Mouse (Mus musculus) ZHBTc4 (cell line): ENCODE measurements around the gene Slc10a6.

Experiments
- DNase-seq: peaks from one replicate; pipeline ENCODE4 v3.0.0-alpha.2; 2011; ENCODE audit warnings: low read depth, low spot score

Gene Slc10a6

DNA sequence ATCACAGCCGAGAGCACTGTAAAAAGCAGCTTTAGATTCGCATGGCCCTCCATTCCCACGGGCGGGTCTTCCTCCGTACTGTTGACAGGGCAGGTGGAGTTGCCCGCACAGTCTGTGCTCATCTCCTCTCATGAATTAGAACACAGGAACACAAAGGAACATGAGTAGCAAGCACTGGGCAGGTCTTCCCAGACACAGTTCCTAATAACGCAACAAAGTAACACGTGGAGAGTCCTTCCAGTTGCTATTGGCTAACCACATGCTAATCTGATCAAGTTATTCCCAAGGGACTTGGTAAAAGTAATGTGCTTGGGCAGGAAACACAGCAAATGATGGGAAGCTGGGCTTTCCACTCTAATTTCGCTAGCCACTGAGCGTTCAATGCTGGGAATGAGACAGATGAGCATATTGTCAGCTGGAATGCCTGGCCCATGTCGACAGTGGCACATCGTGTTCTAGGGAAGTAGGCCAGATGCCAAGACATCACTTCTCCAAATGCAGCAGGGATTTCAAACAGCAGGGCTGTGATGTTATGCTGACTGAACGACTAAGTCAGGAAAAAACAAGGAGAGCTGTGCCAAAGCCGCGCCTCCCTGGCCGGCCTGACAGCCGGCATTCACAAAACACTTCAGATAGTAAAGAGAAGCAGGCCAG is at the start of gene Slc10a6:
Slc10a6 (minus strand) TSS at position 293 of the 654 bp plus-strand sequence.
- no peak for DNase-seq

DNA sequence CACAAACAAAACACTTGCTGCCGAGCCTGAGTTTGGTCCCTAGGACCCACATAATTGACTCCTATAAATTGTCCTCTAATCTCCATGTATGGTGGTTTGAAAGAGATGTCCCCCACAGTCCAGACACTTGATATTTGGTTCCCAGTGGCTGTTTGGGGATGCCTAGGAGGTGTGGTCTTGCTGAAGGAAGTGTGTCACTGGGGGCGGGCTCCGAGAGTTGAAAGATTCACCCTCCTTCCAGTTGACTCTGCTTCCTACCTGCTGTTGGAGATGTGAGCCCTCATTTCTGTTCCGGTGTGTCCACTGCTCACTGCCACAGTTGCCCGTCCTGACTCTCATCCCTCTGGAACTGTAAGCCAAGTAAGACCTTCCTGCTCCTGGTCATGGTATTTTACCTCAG is 49.8 kb upstream of the Slc10a6 start:
- peak; percentile 52 for DNase-seq

DNA sequence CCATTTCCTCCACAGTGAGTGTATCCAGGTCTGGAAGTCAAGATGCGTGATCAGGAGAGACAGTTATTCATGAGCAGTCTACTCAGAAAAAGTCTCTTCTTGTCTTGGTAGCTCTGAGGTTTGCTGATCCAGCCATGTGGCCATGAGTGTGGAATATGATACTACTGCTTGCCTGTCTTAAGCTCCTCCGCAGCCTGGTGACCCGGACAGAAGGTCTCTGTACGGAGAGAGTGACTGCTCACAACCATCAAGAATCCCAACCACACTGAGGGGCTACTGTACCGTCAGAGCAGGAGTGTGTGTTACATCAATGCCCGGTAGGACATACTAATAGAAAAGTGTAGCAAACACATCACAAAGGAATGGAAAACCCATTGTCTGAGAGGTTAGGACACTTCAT is 48.7 kb upstream of the Slc10a6 start:
- DNase-seq: no peak

DNA sequence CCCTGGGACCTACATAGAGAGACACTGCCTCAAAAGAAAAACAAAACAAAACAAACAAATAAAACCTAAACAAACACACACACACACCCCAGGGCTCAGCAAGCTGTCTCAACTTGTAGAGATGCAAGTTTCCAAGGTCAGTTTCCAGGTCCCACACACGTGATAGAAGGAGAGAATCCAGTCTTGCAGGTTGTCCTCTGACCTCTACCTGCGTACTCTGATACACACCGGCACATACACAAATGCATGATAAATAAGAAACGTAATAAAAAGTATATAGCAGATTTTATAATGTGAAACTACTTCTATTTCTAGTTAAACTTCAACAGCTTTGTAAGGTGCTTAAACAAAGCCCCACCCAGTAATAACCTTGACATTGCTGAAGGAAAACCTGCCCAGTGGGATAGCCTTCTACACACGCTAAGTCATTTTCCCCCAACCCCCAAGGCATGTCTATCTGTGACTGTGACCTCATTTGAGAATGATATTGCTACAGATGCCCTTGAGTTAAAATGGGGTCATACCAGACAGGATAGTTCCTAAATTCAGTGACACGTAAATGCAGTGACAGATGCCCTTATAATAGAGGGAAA is 47.2 kb upstream of the Slc10a6 start:
- no peak for DNase-seq

DNA sequence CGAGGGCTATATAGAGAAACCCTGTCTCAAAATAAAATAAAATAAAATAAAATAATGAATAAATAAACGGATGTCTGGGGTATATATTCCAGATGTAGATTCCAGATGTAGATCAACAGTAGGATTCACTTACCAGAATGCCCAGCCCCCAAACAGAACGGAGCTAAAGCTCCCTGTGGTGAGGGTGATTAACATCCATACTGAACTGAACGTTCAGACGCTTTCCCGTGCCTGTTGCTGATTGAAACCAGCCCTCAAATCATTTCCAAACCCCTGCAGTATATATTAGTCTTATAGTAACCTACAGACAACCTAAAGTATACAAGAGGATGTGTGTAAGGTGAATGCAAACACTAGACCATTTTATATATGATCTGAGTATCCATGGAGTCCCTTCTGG is 45.3 kb upstream of the Slc10a6 start:
- DNase-seq: peak; percentile 47

DNA sequence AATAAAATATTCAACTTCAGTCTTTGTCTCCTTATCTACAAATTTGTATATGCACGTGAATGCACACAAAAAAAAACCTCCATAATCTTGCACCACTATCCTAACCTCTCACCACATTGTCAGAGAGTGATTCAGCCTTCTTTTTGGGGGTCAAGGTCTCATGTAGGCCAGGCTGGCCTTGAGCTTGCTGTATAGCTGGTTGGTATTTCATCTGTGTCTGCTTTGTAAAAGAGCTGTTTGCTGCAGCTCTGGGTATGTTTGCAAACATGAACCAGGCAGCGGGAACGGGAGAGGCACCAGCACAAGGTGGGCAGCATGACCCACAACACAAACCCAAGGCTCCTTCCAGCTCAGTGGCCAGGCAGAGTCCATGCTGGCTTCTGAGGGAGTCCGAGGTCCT is 44.4 kb upstream of the Slc10a6 start:
- no peak for DNase-seq

DNA sequence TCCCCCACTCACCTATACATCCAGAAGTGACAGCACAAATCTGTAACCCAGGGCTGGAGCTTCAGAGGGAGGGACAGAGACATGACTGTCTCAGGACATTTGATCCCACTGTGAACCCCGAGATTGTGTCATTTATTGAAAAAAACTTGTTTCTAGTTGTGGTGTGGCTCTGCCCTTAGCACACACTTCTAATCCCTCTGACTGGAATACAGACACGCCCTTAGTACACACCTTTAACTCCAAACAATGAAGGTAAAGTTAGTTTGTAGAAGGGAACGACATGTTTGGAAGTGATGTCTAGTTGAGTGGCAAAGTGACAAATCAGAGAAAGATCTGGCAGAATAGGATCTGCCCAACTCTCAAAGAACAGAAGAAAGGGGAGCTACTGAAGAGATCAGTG is 42.7 kb upstream of the Slc10a6 start:
- DNase-seq: no peak

DNA sequence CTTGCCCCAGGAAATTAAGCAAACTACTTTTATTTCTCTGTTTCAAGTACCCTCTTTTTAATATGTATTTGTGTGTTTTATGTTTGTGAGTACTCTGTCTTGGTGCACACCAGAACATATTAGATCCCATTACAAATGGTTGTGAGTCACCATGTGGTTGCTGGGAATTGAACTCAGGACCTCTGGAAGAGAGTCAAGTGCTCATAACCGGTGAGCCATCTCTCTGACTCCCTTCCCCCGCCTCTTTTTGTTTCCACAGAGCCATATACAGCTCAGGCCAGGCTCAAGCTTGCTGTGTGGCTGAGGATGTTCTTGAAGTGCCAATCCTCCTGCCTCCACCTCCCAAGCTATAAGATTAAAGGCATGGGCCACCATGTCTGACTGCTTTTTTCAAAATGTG is 36.7 kb upstream of the Slc10a6 start:
- DNase-seq: no peak

DNA sequence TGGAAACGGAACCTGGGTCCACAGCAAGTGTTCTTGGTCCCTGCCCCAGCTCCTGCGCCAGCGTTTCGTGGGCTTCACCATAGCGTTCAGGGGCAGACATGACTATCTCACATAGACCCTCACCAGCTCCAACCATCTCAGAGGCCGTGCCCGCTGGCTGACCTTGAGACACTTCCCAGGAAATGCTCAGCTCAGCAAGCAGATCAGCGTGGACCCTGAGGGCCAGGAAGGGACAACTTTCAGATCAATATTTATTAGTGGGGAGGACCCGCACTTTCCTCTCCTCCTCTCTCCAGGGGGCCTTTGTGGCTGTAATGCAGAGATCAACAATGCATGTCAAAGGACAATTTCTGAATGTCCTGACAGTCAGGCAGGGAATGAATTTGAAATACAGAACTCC is 35.7 kb upstream of the Slc10a6 start:
- peak; percentile 50 for DNase-seq

DNA sequence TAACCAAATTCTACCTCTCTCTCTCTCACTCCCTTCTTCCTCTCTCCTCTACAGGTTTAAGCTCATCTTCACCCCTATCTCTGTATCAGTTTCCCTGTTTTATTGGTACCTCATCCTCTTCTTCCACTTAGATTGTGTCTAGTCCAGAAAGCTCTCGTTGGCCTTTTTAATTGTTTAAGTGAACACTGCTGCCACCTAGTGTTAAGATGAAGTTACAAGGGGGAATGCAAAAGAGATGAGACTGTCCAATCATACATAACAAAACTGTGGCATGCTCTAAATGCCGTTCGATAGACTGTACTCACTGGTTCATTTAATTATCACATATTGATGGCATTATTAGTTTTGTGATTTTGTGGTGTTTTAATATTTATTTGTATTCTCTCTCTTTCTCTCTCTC is 30.4 kb upstream of the Slc10a6 start:
- DNase-seq: peak; percentile 80

DNA sequence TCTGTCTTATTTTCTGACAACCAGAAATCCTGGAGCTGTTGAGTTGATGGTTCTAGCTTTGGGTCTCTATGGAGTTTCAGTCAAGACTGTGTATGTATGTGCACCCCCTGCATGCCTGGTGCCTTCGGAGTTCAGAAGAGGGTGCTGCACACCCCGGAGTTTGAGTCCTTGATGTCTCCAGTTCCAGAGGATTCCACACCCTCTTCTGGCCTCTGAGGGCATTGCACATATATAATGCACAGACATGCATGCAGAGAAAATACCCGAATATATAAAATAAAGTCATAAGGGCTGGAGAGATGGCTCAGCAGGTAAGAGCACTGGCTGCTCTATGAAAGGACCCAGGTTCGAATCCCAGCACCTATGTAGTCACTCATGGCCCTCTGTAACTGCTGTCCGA is 29.7 kb upstream of the Slc10a6 start:
- peak; percentile 46 for DNase-seq

DNA sequence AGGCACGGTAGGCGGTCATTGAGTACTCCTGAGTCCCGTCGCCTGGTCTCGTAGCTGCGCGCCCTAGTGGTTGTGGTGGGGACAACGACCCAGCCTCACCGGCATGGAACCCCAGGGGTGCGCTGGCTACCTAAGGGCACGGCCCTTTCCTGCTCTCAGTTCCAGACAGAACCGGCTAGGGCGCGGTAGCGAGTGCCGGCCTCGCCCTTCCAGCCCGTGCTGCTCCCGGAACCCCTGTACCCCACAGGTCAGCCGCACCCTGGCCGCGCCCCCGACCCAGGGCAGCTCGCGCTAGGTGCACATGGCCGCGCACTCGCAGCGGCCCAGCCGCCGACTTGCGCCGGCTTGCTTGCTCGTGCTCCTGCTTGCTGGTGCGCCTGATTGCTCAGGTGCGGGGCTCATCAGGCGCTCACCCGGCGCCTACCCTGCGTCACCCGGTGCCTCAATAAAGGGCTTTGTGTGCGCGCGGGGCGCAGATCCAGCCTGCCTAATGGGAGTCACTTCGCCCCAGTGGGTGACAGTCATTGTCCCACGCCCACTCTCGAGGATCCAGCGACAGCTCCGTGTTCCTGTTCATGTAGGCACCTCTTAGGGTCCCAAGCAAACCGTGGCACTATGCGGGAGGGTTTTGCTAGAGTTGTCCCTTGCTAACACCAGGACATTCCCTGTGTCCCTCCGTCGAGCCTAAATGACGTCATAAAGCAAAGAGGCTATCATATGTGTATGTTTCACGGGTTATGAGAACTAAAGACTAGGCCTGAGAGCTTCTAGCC is 26.3 kb upstream of the Slc10a6 start, which contains the start of gene 1700016H13Rik:
1700016H13Rik (minus strand) TSS at position 665 of the 773 bp plus-strand sequence.
- DNase-seq: peak; percentile 88

DNA sequence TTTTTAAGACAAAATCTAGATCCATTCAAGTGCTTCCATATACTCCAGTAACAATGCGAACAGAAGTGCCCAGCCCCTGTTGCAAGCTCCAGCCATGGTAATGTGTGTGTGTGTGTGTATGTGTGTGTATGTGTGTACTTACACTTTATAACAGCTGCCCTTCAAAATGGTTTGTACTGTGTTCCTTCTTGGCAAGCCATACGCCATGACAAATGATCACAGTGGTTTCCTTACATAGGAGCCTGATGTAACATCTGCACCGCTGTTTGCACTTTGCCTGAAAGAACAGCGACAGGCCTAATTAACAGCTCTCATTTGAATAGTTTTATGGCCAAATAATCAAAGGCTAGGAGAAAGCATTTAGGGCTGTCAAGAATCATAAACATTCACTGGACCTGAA is 25.6 kb upstream of the Slc10a6 start:
- no peak for DNase-seq

DNA sequence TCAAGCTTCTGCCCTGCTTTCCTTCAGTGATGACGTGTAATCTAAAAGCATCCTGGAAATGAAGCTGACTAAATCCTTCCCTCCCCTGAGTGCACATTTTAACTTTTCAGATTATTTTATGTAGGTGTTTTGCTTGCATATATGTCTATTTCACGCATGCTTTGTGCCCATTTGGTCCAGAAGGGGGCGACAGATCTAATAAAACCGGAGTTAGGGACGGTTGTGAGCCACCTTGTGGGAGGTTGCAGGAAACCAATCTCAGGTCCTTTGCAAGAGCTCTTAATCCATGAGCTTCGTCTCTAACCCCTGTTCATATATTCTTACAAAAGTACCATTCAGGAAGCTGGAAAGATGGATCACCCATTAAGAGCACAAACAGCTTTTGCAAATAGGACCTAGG is 25.0 kb upstream of the Slc10a6 start:
- DNase-seq: peak; percentile 93

DNA sequence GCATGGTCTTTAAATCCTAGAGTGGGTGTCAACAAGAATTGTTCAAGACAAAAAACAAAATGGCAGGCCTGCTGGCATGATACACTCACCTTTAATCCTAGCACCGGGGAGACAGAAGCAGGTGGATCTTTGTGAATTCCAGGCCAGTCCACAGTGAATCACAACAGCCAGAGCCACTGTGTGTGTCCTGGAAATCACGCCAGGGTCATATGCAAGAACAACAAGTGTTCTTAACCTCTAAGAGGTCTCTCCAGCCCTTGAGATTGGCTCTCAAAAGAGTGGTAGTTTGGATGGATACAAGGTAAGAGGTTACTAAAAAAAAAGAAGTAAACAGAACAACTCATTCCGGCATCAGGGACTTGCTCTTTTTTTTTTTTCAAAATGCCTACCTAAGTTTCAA is 18.1 kb upstream of the Slc10a6 start:
- no peak for DNase-seq

DNA sequence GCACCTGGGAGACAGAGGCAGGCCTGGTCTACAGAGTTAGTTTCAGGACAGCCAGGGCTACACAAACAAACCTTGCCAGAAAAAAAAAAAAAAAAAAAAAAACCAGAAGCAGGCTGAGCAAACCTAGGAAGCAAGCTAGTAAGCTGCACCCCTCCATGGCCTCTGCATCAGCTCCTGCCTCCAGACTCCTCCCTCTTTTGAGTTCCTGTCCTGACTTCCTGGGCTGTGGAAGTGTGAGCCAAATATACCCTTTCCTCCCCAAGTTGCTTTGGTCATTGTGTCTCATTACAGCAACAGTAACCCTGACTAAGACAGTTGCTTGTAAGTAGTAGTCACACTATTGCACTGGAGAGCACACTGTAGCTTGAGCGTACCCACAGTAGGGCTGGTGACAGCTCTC is 15.0 kb upstream of the Slc10a6 start:
- peak; percentile 33 for DNase-seq

DNA sequence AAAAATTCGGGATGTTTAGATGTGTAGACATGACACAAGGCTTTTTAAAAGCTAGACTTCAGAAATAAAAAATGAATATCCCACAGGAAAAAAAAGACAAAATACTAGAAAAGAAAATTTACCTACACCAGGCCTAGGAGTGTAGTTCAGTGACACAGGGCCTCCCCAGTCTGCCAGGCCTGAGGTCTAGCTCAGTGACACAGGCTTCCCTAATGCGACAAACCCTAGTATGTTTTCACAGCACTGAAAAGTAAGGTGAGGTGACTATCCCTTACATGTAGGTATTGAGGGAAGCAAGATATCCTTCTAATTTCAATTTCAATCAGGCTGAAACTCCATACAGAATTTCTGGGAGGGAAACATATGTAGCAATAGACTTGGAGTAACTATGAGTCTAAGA is 8.0 kb upstream of the Slc10a6 start:
- DNase-seq: no peak

DNA sequence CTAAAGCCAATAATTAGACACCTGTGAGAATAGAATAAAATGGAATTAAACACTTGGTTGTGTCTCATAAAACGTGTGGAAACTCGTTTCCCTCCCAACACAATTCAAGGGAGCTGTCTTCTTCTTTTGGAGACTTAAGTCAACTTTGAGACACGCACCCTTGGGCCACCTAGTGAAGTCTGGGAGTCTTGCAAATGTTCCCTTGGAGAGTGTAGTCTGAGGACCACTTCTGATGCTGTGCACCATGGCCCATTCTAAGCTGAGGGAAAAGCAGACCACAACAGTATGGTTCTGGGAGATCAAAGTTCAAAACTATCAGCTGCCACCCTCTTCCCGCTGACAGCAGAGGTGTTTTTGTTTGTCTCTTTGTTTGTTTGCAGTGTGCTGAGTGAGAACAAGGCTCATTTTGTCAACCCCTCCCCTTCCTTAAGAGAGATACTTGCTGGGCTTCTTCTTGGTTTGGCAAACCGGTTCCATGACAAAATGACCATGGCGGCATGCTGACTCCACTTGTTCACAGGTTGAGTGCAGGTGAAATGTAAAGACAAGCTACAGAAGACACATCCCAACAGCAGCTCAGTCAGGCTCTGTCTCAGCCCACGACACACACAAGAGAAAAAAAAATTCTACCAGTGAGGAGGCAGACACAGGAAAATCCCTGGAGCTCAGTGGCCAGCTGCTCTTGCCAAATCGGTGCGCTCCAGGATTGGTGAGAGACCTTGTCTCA is 814 bp upstream of the Slc10a6 start:
- no peak for DNase-seq

DNA sequence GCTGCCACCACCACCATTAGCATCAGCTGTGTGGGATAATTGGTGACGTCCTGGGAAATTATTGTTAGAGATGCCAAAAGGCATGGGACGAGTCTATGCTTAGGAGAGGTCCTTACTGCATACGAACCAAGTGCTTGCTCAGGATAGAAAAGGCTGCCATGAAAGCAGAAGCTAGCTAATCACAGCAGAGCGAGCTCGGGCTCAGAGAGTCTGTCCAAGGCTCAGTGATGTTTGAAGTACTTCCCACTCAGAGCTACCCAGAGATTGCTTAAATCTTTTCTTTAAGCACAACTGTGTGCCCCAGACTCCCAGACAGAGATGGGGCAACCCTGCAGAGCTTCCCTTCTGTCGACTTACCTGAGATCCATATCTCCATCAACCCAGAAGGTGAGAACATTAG is 704 bp downstream of the Slc10a6 start:
- no peak for DNase-seq

DNA sequence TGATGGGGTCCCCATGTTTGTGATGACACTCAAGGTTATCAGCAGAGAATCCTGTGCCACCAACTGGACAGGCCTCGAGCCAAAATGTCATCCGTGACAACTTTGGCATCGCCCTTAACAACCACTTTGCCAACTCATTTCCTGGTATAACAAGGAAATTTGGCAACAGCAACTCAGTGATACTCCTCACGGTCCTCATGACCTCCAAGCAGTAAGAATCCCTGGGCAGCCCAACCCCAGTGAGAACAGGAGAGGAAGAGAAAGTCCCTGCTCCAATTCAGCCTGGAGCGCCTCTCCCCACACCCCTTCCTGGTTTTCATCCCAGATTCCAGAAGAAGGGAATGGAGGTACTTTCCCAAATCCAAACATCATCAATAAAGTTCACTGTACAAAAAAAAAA is 4.4 kb downstream of the Slc10a6 start:
- no peak for DNase-seq

DNA sequence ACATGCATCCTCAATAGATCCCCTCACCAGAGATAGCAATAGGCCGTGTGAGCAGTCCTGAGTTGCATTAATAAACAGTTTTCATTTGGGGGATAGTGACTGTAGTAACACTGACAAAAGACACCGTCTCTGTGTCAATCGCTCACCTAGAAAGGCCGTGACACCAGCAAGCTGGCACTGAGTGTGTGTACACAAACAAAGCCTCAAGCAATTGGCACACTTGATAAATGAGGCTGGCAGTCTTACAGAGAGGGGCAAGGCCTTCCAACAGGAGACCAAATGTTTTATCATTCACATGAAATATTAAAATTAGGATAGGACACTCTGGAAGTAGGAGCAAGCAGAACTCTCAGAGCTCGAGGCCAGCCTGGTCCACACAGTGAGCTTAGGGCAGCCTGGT is 6.9 kb downstream of the Slc10a6 start:
- no peak for DNase-seq

DNA sequence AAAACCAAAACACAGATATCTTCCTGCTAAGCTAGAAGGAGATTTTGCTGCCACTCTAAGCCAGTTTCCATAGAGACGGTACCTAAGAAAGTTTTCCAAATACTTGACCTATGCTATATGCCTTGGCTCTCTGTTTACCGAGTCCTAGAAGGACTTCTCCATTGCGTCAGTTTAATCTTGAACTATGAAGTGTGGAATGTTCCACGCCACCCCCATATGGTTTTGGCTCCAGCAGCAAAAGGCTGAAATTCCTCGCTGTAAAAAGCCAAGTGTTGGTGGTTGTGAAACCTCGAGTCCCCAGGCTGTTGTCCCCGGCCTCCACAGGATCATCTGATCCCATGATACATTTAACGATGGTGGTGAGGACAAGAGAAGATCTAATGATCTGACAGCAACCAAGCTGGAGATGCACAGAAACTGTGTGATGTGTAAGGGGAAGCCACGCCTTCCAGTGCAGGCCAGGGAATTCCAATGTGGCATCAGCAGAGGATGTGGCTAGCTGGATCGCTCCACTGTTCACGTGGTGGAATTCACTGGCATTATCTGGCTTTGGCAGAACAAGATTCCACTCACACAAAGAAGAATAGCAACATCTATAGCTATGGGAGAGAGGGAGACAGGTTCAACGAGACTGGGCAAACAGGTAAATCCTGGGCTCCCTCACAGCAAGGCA is 8.8 kb downstream of the Slc10a6 start:
- no peak for DNase-seq
